ENCODE assay signal across 8 mouse cellular contexts in genomic region chr19:4257897-4258252, GRCm38 (mm10). TPM values are rescaled to one million over a fixed set of nuclear protein-coding genes. Genes with fewer than 3 reads are reported as not detected.
DNase-seq lines count a peak whose midpoint lies in the region; ATAC-seq and TF ChIP-seq lines count a peak whose summit lies in the region.

No protein-coding gene starts in this region.

- WGBS in lung, embryonic 14.5 days = 14% methylated on average over 12 of the region's 12 CpGs
- 25% methylated on average over 12 of the region's 12 CpGs for WGBS in large intestine, adult 2 months
- 17% methylated on average over 12 of the region's 12 CpGs for WGBS in neural tube, embryonic 14.5 days

- peak overlapping the region; percentile 62 for H3K4me3 ChIP-seq in lung, embryonic 14.5 days (ENCODE audit: low read depth, low read length)
- H3K4me3 ChIP-seq in embryonic fibroblast, embryonic 13.5 days (ENCODE audit: insufficient read depth, low read length) = peak overlapping the region; percentile 10; the same call in 1 of the 2 replicates
- peak overlapping the region; percentile 51 for H3K4me3 ChIP-seq in neural tube, embryonic 14.5 days (ENCODE audit: low read depth, low read length)

- no peak for DNase-seq in lung, embryonic 14.5 days
- DNase-seq in lung, postnatal 14 days = no peak
- DNase-seq in large intestine, adult 2 months (ENCODE audit: low read depth, low spot score) = peak; percentile 11
- DNase-seq in cerebellum, postnatal 14 days = no peak
- DNase-seq in layer of hippocampus, adult 9-11 months = no peak
- no peak for DNase-seq in embryo, embryonic 9.5 days (ENCODE audit: extremely low spot score)

- peak overlapping the region; percentile 56 for H3K9ac ChIP-seq in lung, embryonic 14.5 days
- H3K9ac ChIP-seq in neural tube, embryonic 14.5 days (replicated peaks; ENCODE audit: low read depth, low read length) = peak overlapping the region; percentile 25; the same call in 1 of the 2 replicates

- no peak for TF ChIP-seq CTCF in lung, embryonic 14.5 days (IDR thresholded peaks at IDR 0.05; ENCODE audit: low read depth)
- no peak for TF ChIP-seq CTCF in embryonic fibroblast, embryonic 13.5 days (IDR thresholded peaks at IDR 0.05; ENCODE audit: borderline replicate concordance, insufficient read depth, low read length)

- no peaks in the 10 kb centered on the region for H3K9me3 ChIP-seq in lung, embryonic 14.5 days (ENCODE audit: low read depth, low read length)
- no peaks in the 10 kb centered on the region for H3K9me3 ChIP-seq in neural tube, embryonic 14.5 days (ENCODE audit: control insufficient read depth, low read length)

- no peaks in the 10 kb centered on the region for H3K4me1 ChIP-seq in lung, embryonic 14.5 days (ENCODE audit: insufficient read depth)
- no peaks in the 10 kb centered on the region; the same call in 1 of the 2 replicates for H3K4me1 ChIP-seq in embryonic fibroblast, embryonic 13.5 days (ENCODE audit: control insufficient read depth, insufficient read depth, low read length)
- 0 out of 2 replicates have a peak, but pooled peaks cover 2% of the 10 kb centered on the region for H3K4me1 ChIP-seq in neural tube, embryonic 14.5 days (ENCODE audit: control insufficient read depth, insufficient read depth, low read length)

- no peaks in the 10 kb centered on the region for H3K27me3 ChIP-seq in lung, embryonic 14.5 days (ENCODE audit: insufficient read depth, low read length)
- H3K27me3 ChIP-seq in neural tube, embryonic 14.5 days (ENCODE audit: control insufficient read depth, insufficient read depth, low read length) = no peaks in the 10 kb centered on the region

- H3K36me3 ChIP-seq in lung, embryonic 14.5 days (ENCODE audit: insufficient read depth) = no peaks in the 10 kb centered on the region
- no peaks in the 10 kb centered on the region for H3K36me3 ChIP-seq in neural tube, embryonic 14.5 days (ENCODE audit: control insufficient read depth, insufficient read depth, low read length)

- H3K27ac ChIP-seq in lung, embryonic 14.5 days (ENCODE audit: low read depth) = 0 out of 2 replicates have a peak overlapping the region, but pooled peaks have one; percentile 9
- H3K27ac ChIP-seq in embryonic fibroblast, embryonic 13.5 days (ENCODE audit: insufficient read depth, low read length) = no peak overlapping the region
- H3K27ac ChIP-seq in neural tube, embryonic 14.5 days (ENCODE audit: low read depth, low read length) = no peak overlapping the region

- ATAC-seq in lung, embryonic 14.5 days (ENCODE audit: insufficient read depth) = no peak
- ATAC-seq in neural tube, embryonic 14.5 days (ENCODE audit: low read depth) = no peak

- H3K4me2 ChIP-seq in lung, embryonic 14.5 days = peak overlapping the region; percentile 93
- H3K4me2 ChIP-seq in neural tube, embryonic 14.5 days (ENCODE audit: low read depth, low read length) = peak overlapping the region; percentile 84

- TF ChIP-seq POLR2A in embryonic fibroblast, embryonic 13.5 days (IDR thresholded peaks at IDR 0.05; ENCODE audit: low read depth, low read length) = no peak; the same call in 1 of the 2 replicates

RNA-seq across cellular contexts. Expression of gene Ssh3, which starts 11.1 kb away (rescaled TPM):
- polyA plus RNA-seq in lung, embryonic 14.5 days (2014; fragmentation: Nextera tagmentation; extraction: Ambion mirVana) = 10.6 and 11.1 TPM in 2 replicates
- 14.0 and 22.5 TPM in 2 replicates for polyA plus RNA-seq in embryonic fibroblast, embryonic 13.5 days (2011; ENCODE audit: insufficient read length, low read depth, missing spikeins)
- polyA plus RNA-seq in large intestine, adult 2 months (2012; rRNA removed) = 102 and 151 TPM in 2 replicates
- 12.2 and 14.0 TPM in 2 replicates for polyA plus RNA-seq in neural tube, embryonic 14.5 days (2014; fragmentation: Nextera tagmentation; extraction: Ambion mirVana)

RNA-seq across cellular contexts. Expression of gene Ankrd13d, which starts 25.1 kb away (rescaled TPM):
- polyA plus RNA-seq in lung, embryonic 14.5 days (2014; fragmentation: Nextera tagmentation; extraction: Ambion mirVana) = 2.4 and 2.8 TPM in 2 replicates
- 5.7 and 7.3 TPM in 2 replicates for polyA plus RNA-seq in embryonic fibroblast, embryonic 13.5 days (2011; ENCODE audit: insufficient read length, low read depth, missing spikeins)
- 2.0 and 2.4 TPM in 2 replicates for polyA plus RNA-seq in large intestine, adult 2 months (2012; rRNA removed)
- 50.7 and 62.9 TPM in 2 replicates for polyA plus RNA-seq in neural tube, embryonic 14.5 days (2014; fragmentation: Nextera tagmentation; extraction: Ambion mirVana)

RNA-seq across cellular contexts. Expression of gene Pold4, which starts 26.2 kb away (rescaled TPM):
- polyA plus RNA-seq in lung, embryonic 14.5 days (2014; fragmentation: Nextera tagmentation; extraction: Ambion mirVana) = 22.6 and 22.8 TPM in 2 replicates
- polyA plus RNA-seq in embryonic fibroblast, embryonic 13.5 days (2011; ENCODE audit: insufficient read length, low read depth, missing spikeins) = 55.2 and 55.8 TPM in 2 replicates
- polyA plus RNA-seq in large intestine, adult 2 months (2012; rRNA removed) = 116 and 130 TPM in 2 replicates
- 21.1 and 22.6 TPM in 2 replicates for polyA plus RNA-seq in neural tube, embryonic 14.5 days (2014; fragmentation: Nextera tagmentation; extraction: Ambion mirVana)

RNA-seq across cellular contexts. Expression of gene AC109138.7, which starts 43.7 kb away (rescaled TPM):
- not detected in 2 replicates for polyA plus RNA-seq in lung, embryonic 14.5 days (2014; fragmentation: Nextera tagmentation; extraction: Ambion mirVana)
- not detected in 2 replicates for polyA plus RNA-seq in embryonic fibroblast, embryonic 13.5 days (2011; ENCODE audit: insufficient read length, low read depth, missing spikeins)
- not detected in 2 replicates for polyA plus RNA-seq in large intestine, adult 2 months (2012; rRNA removed)
- not detected in 2 replicates for polyA plus RNA-seq in neural tube, embryonic 14.5 days (2014; fragmentation: Nextera tagmentation; extraction: Ambion mirVana)

RNA-seq across cellular contexts. Expression of gene Clcf1, which starts 43.8 kb away (rescaled TPM):
- polyA plus RNA-seq in lung, embryonic 14.5 days (2014; fragmentation: Nextera tagmentation; extraction: Ambion mirVana) = 4.4 and 5.0 TPM in 2 replicates
- 15.2 and 16.8 TPM in 2 replicates for polyA plus RNA-seq in embryonic fibroblast, embryonic 13.5 days (2011; ENCODE audit: insufficient read length, low read depth, missing spikeins)
- 7.4 and 8.4 TPM in 2 replicates for polyA plus RNA-seq in large intestine, adult 2 months (2012; rRNA removed)
- 0.78 and 1.5 TPM in 2 replicates for polyA plus RNA-seq in neural tube, embryonic 14.5 days (2014; fragmentation: Nextera tagmentation; extraction: Ambion mirVana)

Comparison
In these comparisons a context has a peak if more than half of its experiments do, and no peak if none do; other contexts are left out.
1. H3K4me3 ChIP-seq: peak in every context shown above with its lines; median percentile 62 in lung, embryonic 14.5 days; 51 in neural tube, embryonic 14.5 days; 10 in embryonic fibroblast, embryonic 13.5 days.